ENCODE assay signal across 12 mouse cellular contexts in genomic region chr9:23204339-23205288, GRCm38 (mm10). TPM values are rescaled to one million over a fixed set of nuclear protein-coding genes. Genes with fewer than 3 reads are reported as not detected.
DNase-seq lines count a peak whose midpoint lies in the region; ATAC-seq lines count a peak whose summit lies in the region.
"Had no signal": no experiment of that assay in that cellular context is flagged by ENCODE, and none has a peak within 500 bp of the region (broad histone marks: within the 10 kb centered on the region; RNA-seq: fewer than 3 reads in every experiment).

No protein-coding gene starts in this region.

- peak overlapping the region; percentile 52 for H3K27ac ChIP-seq in heart, embryonic 10.5 days
- H3K27ac ChIP-seq in hindbrain, embryonic 12.5 days, result 0 out of 2 replicates have a peak overlapping the region, but pooled peaks have one; percentile 12
- H3K27ac ChIP-seq in midbrain, embryonic 16.5 days (ENCODE audit: low read length), result peak overlapping the region; percentile 70
- H3K27ac ChIP-seq: liver, embryonic 15.5 days had no signal

- ATAC-seq in hindbrain, embryonic 12.5 days (ENCODE audit: low FRiP score), result peak; percentile 82
- ATAC-seq in midbrain, embryonic 16.5 days, result peak; percentile 86

- H3K36me3 ChIP-seq in heart, embryonic 10.5 days, result no peaks in the 10 kb centered on the region
- no peaks in the 10 kb centered on the region for H3K36me3 ChIP-seq in hindbrain, embryonic 12.5 days
- H3K36me3 ChIP-seq in midbrain, embryonic 16.5 days (ENCODE audit: control insufficient read depth, insufficient read depth, low read length), result no peaks in the 10 kb centered on the region
- H3K36me3 ChIP-seq: liver, embryonic 15.5 days had no signal

- 0 out of 2 replicates have a peak, but pooled peaks cover 20% of the 10 kb centered on the region for H3K27me3 ChIP-seq in heart, embryonic 10.5 days (ENCODE audit: insufficient read depth, poor library complexity, severe bottlenecking)
- H3K27me3 ChIP-seq in hindbrain, embryonic 12.5 days, result peaks cover 8% of the 10 kb centered on the region; the same call in 1 of the 2 replicates
- no peaks in the 10 kb centered on the region; the same call in 1 of the 2 replicates for H3K27me3 ChIP-seq in midbrain, embryonic 16.5 days (ENCODE audit: control insufficient read depth, insufficient read depth, low read depth, low read length)

- 10% methylated on average over 17 of the region's 17 CpGs for WGBS in heart, embryonic 10.5 days
- 9% methylated on average over 17 of the region's 17 CpGs for WGBS in hindbrain, embryonic 12.5 days
- WGBS in midbrain, embryonic 16.5 days, result 6% methylated on average over 17 of the region's 17 CpGs

- intact Hi-C loops in heart, postnatal 14 days (cut with DNase I), result no loop called here

- DNase-seq in heart, embryonic 10.5 days (ENCODE audit: low spot score), result no peak
- no peak for DNase-seq in heart, postnatal 14 days
- peak; percentile 55 for DNase-seq in embryo, embryonic 11 days
- no peak for DNase-seq in layer of hippocampus, adult 11-12 months (ENCODE audit: low spot score)
- DNase-seq in layer of hippocampus, adult 9-10 months (ENCODE audit: low spot score), result no peak
- DNase-seq in spleen, postnatal 36 days (ENCODE audit: low spot score in 2 of 2), result no peak
- DNase-seq: kidney, adult 9 months; thymus, postnatal 4 days had no signal

- H3K4me1 ChIP-seq in heart, embryonic 10.5 days, result peaks cover 16% of the 10 kb centered on the region
- peaks cover 13% of the 10 kb centered on the region for H3K4me1 ChIP-seq in hindbrain, embryonic 12.5 days
- peaks cover 12% of the 10 kb centered on the region; the same call in 1 of the 2 replicates for H3K4me1 ChIP-seq in midbrain, embryonic 16.5 days (ENCODE audit: control insufficient read depth, insufficient read depth, low read length)
- H3K4me1 ChIP-seq: liver, embryonic 15.5 days had no signal

- no peaks in the 10 kb centered on the region for H3K9me3 ChIP-seq in heart, embryonic 10.5 days
- H3K9me3 ChIP-seq in hindbrain, embryonic 12.5 days (replicated peaks), result no peaks in the 10 kb centered on the region
- no peaks in the 10 kb centered on the region for H3K9me3 ChIP-seq in midbrain, embryonic 16.5 days (replicated peaks; ENCODE audit: control insufficient read depth, low read length, poor library complexity, severe bottlenecking)
- H3K9me3 ChIP-seq: liver, embryonic 15.5 days had no signal

- peak overlapping the region; percentile 43 for H3K4me2 ChIP-seq in hindbrain, embryonic 12.5 days (replicated peaks)
- peak overlapping the region; percentile 43 for H3K4me2 ChIP-seq in midbrain, embryonic 16.5 days (ENCODE audit: low read length)
- H3K4me2 ChIP-seq: liver, embryonic 15.5 days had no signal

- H3K9ac ChIP-seq in hindbrain, embryonic 12.5 days, result no peak overlapping the region
- H3K9ac ChIP-seq in midbrain, embryonic 16.5 days (ENCODE audit: low read depth, low read length), result peak overlapping the region; percentile 5; the same call in 1 of the 2 replicates
- H3K9ac ChIP-seq: liver, embryonic 15.5 days had no signal

- peak overlapping the region; percentile 38 for H3K4me3 ChIP-seq in heart, embryonic 10.5 days
- no peak overlapping the region for H3K4me3 ChIP-seq in hindbrain, embryonic 12.5 days
- H3K4me3 ChIP-seq in midbrain, embryonic 16.5 days (ENCODE audit: low read depth, low read length), result peak overlapping the region; percentile 5; the same call in 1 of the 2 replicates
- H3K4me3 ChIP-seq: liver, embryonic 15.5 days had no signal

RNA-seq across cellular contexts. Expression of gene Bmper, which starts 18.3 kb away (rescaled TPM):
- polyA plus RNA-seq in heart, embryonic 10.5 days (2016; fragmentation: Nextera tagmentation; extraction: Ambion mirVana), result 11.4 and 14.9 TPM in 2 replicates
- 1 to 10 TPM; 3.3 to 4.2 TPM for total RNA-seq in heart, postnatal 14 days (2021)
- polyA plus RNA-seq in hindbrain, embryonic 12.5 days (2016; fragmentation: Nextera tagmentation; extraction: Ambion mirVana), result 9.7 and 11.1 TPM in 2 replicates
- 8.0 and 9.6 TPM in 2 replicates for polyA plus RNA-seq in midbrain, embryonic 16.5 days (2015; fragmentation: Nextera tagmentation; extraction: Ambion mirVana)
- total RNA-seq: neutrophil, adult 5-6 weeks had no signal

Comparison
In these comparisons a context has a peak if more than half of its experiments do, and no peak if none do; other contexts are left out.
1. H3K27ac ChIP-seq: peak in every context shown above with its lines; median percentile 70 in midbrain, embryonic 16.5 days; 52 in heart, embryonic 10.5 days; 12 in hindbrain, embryonic 12.5 days.